Mouse (Mus musculus): ENCODE results near the gene Ncor2.

Ncor2 gene

GRCm38 (mm10) chr5:125191608-125192007 is 12.6 kb upstream of the Ncor2 start:
- no peak for DNase-seq (ENCODE audit: low read depth, low spot score)

GRCm38 (mm10) chr5:125190105-125190813 is 11.2 kb upstream of the Ncor2 start:
- DNase-seq (ENCODE audit: low read depth, low spot score), result no peak

GRCm38 (mm10) chr5:125189625-125190024 is 10.6 kb upstream of the Ncor2 start:
- peak; percentile 95 for DNase-seq (ENCODE audit: low read depth, low spot score)

GRCm38 (mm10) chr5:125188812-125189598 is 10.0 kb upstream of the Ncor2 start:
- no peak for DNase-seq (ENCODE audit: low read depth, low spot score)

- peak; percentile 97 for DNase-seq (ENCODE audit: low read depth, low spot score)
Observed at GRCm38 (mm10) chr5:125184826-125185225, 5.8 kb upstream of the Ncor2 start.

GRCm38 (mm10) chr5:125183321-125184003 is 4.4 kb upstream of the Ncor2 start:
- peak; percentile 81 for DNase-seq (ENCODE audit: low read depth, low spot score)

- DNase-seq (ENCODE audit: low read depth, low spot score), result no peak
Observed at GRCm38 (mm10) chr5:125180630-125181263, 1.7 kb upstream of the Ncor2 start.

GRCm38 (mm10) chr5:125179735-125180629 is 963 bp upstream of the Ncor2 start:
- DNase-seq (ENCODE audit: low read depth, low spot score), result no peak

GRCm38 (mm10) chr5:125178171-125179006 is 630 bp downstream of the Ncor2 start:
- peak; percentile 59 for DNase-seq (ENCODE audit: low read depth, low spot score)

- peak; percentile 92 for DNase-seq (ENCODE audit: low read depth, low spot score)
Observed at GRCm38 (mm10) chr5:125177481-125178134, 1.4 kb downstream of the Ncor2 start.

- DNase-seq (ENCODE audit: low read depth, low spot score), result no peak
Observed at GRCm38 (mm10) chr5:125176864-125177263, 2.2 kb downstream of the Ncor2 start.

GRCm38 (mm10) chr5:125176370-125176766 is 2.7 kb downstream of the Ncor2 start:
- no peak for DNase-seq (ENCODE audit: low read depth, low spot score)

- DNase-seq (ENCODE audit: low read depth, low spot score), result no peak
Observed at GRCm38 (mm10) chr5:125175673-125176369, 3.2 kb downstream of the Ncor2 start.

- no peak for DNase-seq (ENCODE audit: low read depth, low spot score)
Observed at GRCm38 (mm10) chr5:125174726-125175672, 4.0 kb downstream of the Ncor2 start.

- no peak for DNase-seq (ENCODE audit: low read depth, low spot score)
Observed at GRCm38 (mm10) chr5:125173868-125174267, 5.2 kb downstream of the Ncor2 start.

GRCm38 (mm10) chr5:125172831-125173615 is 6.0 kb downstream of the Ncor2 start:
- no peak for DNase-seq (ENCODE audit: low read depth, low spot score)

- no peak for DNase-seq (ENCODE audit: low read depth, low spot score)
Observed at GRCm38 (mm10) chr5:125171259-125171658, 7.8 kb downstream of the Ncor2 start.
